Mouse (Mus musculus) lung, postnatal 0 days (tissue): ENCODE measurements around the gene Ppcdc.

Source experiments
- CTCF ChIP-seq: IDR thresholded peaks from 2 replicates; pipeline ENCODE4 v1.5.1; 2016; ENCODE audit warnings: antibody characterized with exemption, mild to moderate bottlenecking
- EP300 ChIP-seq: IDR thresholded peaks from 2 replicates; pipeline ENCODE4 v1.6.1; 2016; ENCODE audit warnings: antibody characterized with exemption, mild to moderate bottlenecking, control low read depth

- TF ChIP-seq CTCF (no peak), EP300 (no peak)
Measured at GRCm38 (mm10) chr9:57432480-57432879, 7.4 kb downstream of the Ppcdc start.
